ENCODE assay signal across 25 mouse cellular contexts in the genomic region with DNA sequence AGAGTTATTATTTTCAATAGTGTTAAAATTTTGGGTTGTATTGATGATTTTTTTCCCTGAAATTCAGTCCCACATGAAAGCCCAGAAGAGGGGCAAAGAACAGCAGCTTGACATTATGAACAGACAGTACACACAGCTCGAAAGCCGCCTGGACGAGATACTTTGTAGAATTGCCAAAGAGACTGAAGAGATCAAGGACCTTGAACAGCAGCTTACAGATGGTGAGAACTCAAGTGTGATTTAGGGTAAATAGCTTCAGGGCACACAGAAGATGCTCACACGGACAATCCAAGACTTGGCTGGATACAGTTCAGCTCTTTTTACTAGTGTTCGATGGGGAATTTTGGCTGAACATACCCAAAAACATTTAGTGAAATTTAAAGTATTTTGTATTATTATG. TPM values are rescaled to one million over a fixed set of nuclear protein-coding genes. Genes with fewer than 3 reads are reported as not detected.
"Had no signal": no experiment of that assay in that cellular context is flagged by ENCODE, and none has a peak within 500 bp of the region (broad histone marks: within the 10 kb centered on the region; RNA-seq: fewer than 3 reads in every experiment).

No protein-coding gene starts in this region.

- H3K4me3 ChIP-seq: gastrocnemius, adult 2 months; heart, adult 2 months; hindbrain, embryonic 12.5 days; intestine, embryonic 15.5 days; layer of hippocampus, adult 2 months; left cerebral cortex, adult 2 months; limb, embryonic 12.5 days had no signal

- H3K27ac ChIP-seq: gastrocnemius, adult 2 months; heart, adult 2 months; heart, embryonic 13.5 days; heart, embryonic 15.5 days; hindbrain, embryonic 10.5 days; hindbrain, embryonic 12.5 days; hindbrain, embryonic 14.5 days; intestine, embryonic 15.5 days; layer of hippocampus, adult 2 months; left cerebral cortex, adult 2 months; limb, embryonic 10.5 days; limb, embryonic 12.5 days had no signal

- H3K9me3 ChIP-seq: heart, embryonic 13.5 days; heart, embryonic 15.5 days; hindbrain, embryonic 10.5 days; hindbrain, embryonic 12.5 days; intestine, embryonic 15.5 days; limb, embryonic 10.5 days; limb, embryonic 12.5 days had no signal

- H3K4me2 ChIP-seq: hindbrain, embryonic 14.5 days had no signal

- H3K9ac ChIP-seq: heart, embryonic 13.5 days; heart, embryonic 15.5 days; hindbrain, embryonic 12.5 days; hindbrain, embryonic 14.5 days; intestine, embryonic 15.5 days; limb, embryonic 12.5 days had no signal

- ATAC-seq: hindbrain, embryonic 16.5 days; inflammation-experienced regulatory T-cells, adult 6 months; intestine, embryonic 15.5 days; intestine, postnatal 0 days had no signal

- DNase-seq: gastrocnemius, adult 2 months; gastrocnemius, postnatal 10 days; gastrocnemius, postnatal 25 days; heart, adult 2 months; heart, postnatal 4 days; kidney, adult 18-20 months; kidney, adult 8-10 months; kidney, postnatal 10 days; kidney, postnatal 25 days; kidney, postnatal 4 days; liver had no signal

- H3K27me3 ChIP-seq: heart, embryonic 13.5 days; heart, embryonic 15.5 days; hindbrain, embryonic 12.5 days; intestine, embryonic 15.5 days; limb, embryonic 12.5 days had no signal

RNA-seq across cellular contexts. Expression of a gene that starts 32.5 kb away (rescaled TPM):
- total RNA-seq: gastrocnemius, adult 2 months; gastrocnemius, postnatal 25 days; heart, adult 2 months; heart, postnatal 25 days had no signal
- polyA plus RNA-seq: limb, embryonic 10.5 days had no signal
